In genomic region chr8:13676701-13677412, GRCm38 (mm10) we compare ENCODE assay signal across 8 mouse cellular contexts. TPM values are rescaled to one million over a fixed set of nuclear protein-coding genes. Genes with fewer than 3 reads are reported as not detected.
DNase-seq lines count a peak whose midpoint lies in the region; ATAC-seq and TF ChIP-seq lines count a peak whose summit lies in the region.

No protein-coding gene starts in this region.

- DNase-seq in brain, embryonic 14.5 days (ENCODE audit: low read depth) = peak; percentile 88
- DNase-seq in heart, postnatal 0 days (ENCODE audit: low spot score) = peak; percentile 62
- DNase-seq in kidney, postnatal 4 days = peak; percentile 71 to 80
- peak; percentile 69 for DNase-seq in liver, postnatal 0 days
- peak; percentile 73 for DNase-seq in telencephalon, adult 2 months (ENCODE audit: low read depth, low spot score)

- peaks cover 37% of the 10 kb centered on the region for H3K4me1 ChIP-seq in heart, postnatal 0 days (ENCODE audit: control insufficient read depth, insufficient read depth)
- peaks cover 38% of the 10 kb centered on the region for H3K4me1 ChIP-seq in liver, postnatal 0 days (ENCODE audit: insufficient read depth)
- peaks cover 27% of the 10 kb centered on the region for H3K4me1 ChIP-seq in neural tube, embryonic 12.5 days

- TF ChIP-seq EP300 in heart, postnatal 0 days (IDR thresholded peaks at IDR 0.05; ENCODE audit: low read depth) = peak; percentile 12
- TF ChIP-seq EP300 in liver, postnatal 0 days (IDR thresholded peaks at IDR 0.05; ENCODE audit: low read depth) = no peak

- 0% methylated on average over 42 of the region's 47 CpGs for WGBS in heart, postnatal 0 days
- under 1% methylated on average over 46 of the region's 47 CpGs for WGBS in liver, postnatal 0 days (ENCODE audit: insufficient replicate concordance)
- WGBS in neural tube, embryonic 12.5 days = under 1% methylated on average over 47 of the region's 47 CpGs

- peak overlapping the region; percentile 98 for H3K4me2 ChIP-seq in heart, postnatal 0 days (ENCODE audit: low read depth, low read length)
- peak overlapping the region; percentile 99 for H3K4me2 ChIP-seq in liver, postnatal 0 days (ENCODE audit: low read depth, low read length)
- H3K4me2 ChIP-seq in neural tube, embryonic 12.5 days (replicated peaks) = peak overlapping the region; percentile 76

- H3K9me3 ChIP-seq in heart, postnatal 0 days (replicated peaks; ENCODE audit: control insufficient read depth, low read length) = no peaks in the 10 kb centered on the region
- H3K9me3 ChIP-seq in liver, postnatal 0 days (ENCODE audit: low read length) = no peaks in the 10 kb centered on the region
- H3K9me3 ChIP-seq in neural tube, embryonic 12.5 days = no peaks in the 10 kb centered on the region

- H3K27ac ChIP-seq in heart, postnatal 0 days (ENCODE audit: low read depth) = peak overlapping the region; percentile 94
- H3K27ac ChIP-seq in liver, postnatal 0 days (ENCODE audit: low read depth) = peak overlapping the region; percentile 87
- H3K27ac ChIP-seq in neural tube, embryonic 12.5 days = peak overlapping the region; percentile 58; the same call in 1 of the 2 replicates

- H3K27me3 ChIP-seq in heart, postnatal 0 days (ENCODE audit: control insufficient read depth, insufficient read depth, low read length) = no peaks in the 10 kb centered on the region
- 0 out of 2 replicates have a peak, but pooled peaks cover 3% of the 10 kb centered on the region for H3K27me3 ChIP-seq in liver, postnatal 0 days (ENCODE audit: insufficient read depth, low read length)
- no peaks in the 10 kb centered on the region for H3K27me3 ChIP-seq in neural tube, embryonic 12.5 days (replicated peaks)

- H3K4me3 ChIP-seq in heart, postnatal 0 days (ENCODE audit: low read depth, low read length) = peak overlapping the region; percentile 93
- peak overlapping the region; percentile 79 for H3K4me3 ChIP-seq in liver, postnatal 0 days (ENCODE audit: low read depth, low read length)
- H3K4me3 ChIP-seq in neural tube, embryonic 12.5 days = peak overlapping the region; percentile 56

- H3K36me3 ChIP-seq in heart, postnatal 0 days (replicated peaks; ENCODE audit: control insufficient read depth, insufficient read depth, low read length) = no peaks in the 10 kb centered on the region
- H3K36me3 ChIP-seq in liver, postnatal 0 days (replicated peaks; ENCODE audit: insufficient read depth, low read length) = no peaks in the 10 kb centered on the region
- H3K36me3 ChIP-seq in neural tube, embryonic 12.5 days = no peaks in the 10 kb centered on the region

- TF ChIP-seq POLR2A in brain, embryonic 14.5 days (IDR thresholded peaks at IDR 0.05; ENCODE audit: borderline replicate concordance, extremely low read depth, insufficient read depth, insufficient read length, poor library complexity, severe bottlenecking) = no peak

- H3K9ac ChIP-seq in heart, postnatal 0 days (replicated peaks; ENCODE audit: low read depth, low read length) = peak overlapping the region; percentile 84
- H3K9ac ChIP-seq in liver, postnatal 0 days (replicated peaks) = peak overlapping the region; percentile 80
- H3K9ac ChIP-seq in neural tube, embryonic 12.5 days = peak overlapping the region; percentile 63

- TF ChIP-seq CTCF in brain, embryonic 14.5 days (IDR thresholded peaks at IDR 0.05; ENCODE audit: borderline replicate concordance, extremely low read depth, insufficient read depth, insufficient read length) = no peak
- peak; percentile 27 for TF ChIP-seq CTCF in heart, postnatal 0 days (IDR thresholded peaks at IDR 0.05; ENCODE audit: low read depth)
- peak; percentile 37 for TF ChIP-seq CTCF in liver, postnatal 0 days (IDR thresholded peaks at IDR 0.05; ENCODE audit: low read depth)

- peak; percentile 21 for ATAC-seq in CD4-positive, CD25-positive, alpha-beta regulatory T cell, adult 4 months
- ATAC-seq in erythroid progenitor cell, adult 5-6 weeks (replicated peaks; ENCODE audit: low FRiP score, poor library complexity, severe bottlenecking) = 0 out of 2 replicates have a peak, but pooled peaks have one; percentile 3
- ATAC-seq in heart, postnatal 0 days (ENCODE audit: insufficient read depth, low read depth) = peak; percentile 52
- ATAC-seq in liver, postnatal 0 days = peak; percentile 52
- ATAC-seq in neural tube, embryonic 12.5 days (ENCODE audit: low FRiP score, low read depth) = peak; percentile 74

RNA-seq across cellular contexts. Expression of gene Rasa3, which starts 0.5 kb away (rescaled TPM):
- 100 to 1,000 TPM in 1 of 2 experiments, 10 to 100 TPM in 1; 77.3 to 195 TPM for polyA plus RNA-seq in CD4-positive, CD25-positive, alpha-beta regulatory T cell, adult 4 months (2017; shearing (Covaris generic))
- polyA plus RNA-seq in brain, embryonic 14.5 days (2012; rRNA removed) = 25.2 and 33.3 TPM in 2 replicates
- 6.5 and 9.6 TPM in 2 replicates for total RNA-seq in erythroid progenitor cell, adult 5-6 weeks (2015; ENCODE audit: low replicate concordance)
- total RNA-seq in erythroid progenitor cell, adult 5-6 weeks (2017; ENCODE audit: low replicate concordance) = 12.2 and 13.4 TPM in 2 replicates
- 27.7 and 29.9 TPM in 2 replicates for total RNA-seq in heart, postnatal 0 days (2014; rRNA removed; ENCODE audit: low replicate concordance)
- polyA plus RNA-seq in heart, postnatal 0 days (2015; fragmentation: Nextera tagmentation; extraction: Ambion mirVana) = 11.8 and 13.2 TPM in 2 replicates
- polyA plus RNA-seq in liver, postnatal 0 days (2015; fragmentation: Nextera tagmentation; extraction: Ambion mirVana) = 9.9 and 11.4 TPM in 2 replicates
- polyA plus RNA-seq in neural tube, embryonic 12.5 days (2016; fragmentation: Nextera tagmentation; extraction: Ambion mirVana) = 29.1 and 30.4 TPM in 2 replicates

RNA-seq across cellular contexts. Expression of gene Cfap97d2, which starts 28.8 kb away (rescaled TPM):
- not detected for polyA plus RNA-seq in CD4-positive, CD25-positive, alpha-beta regulatory T cell, adult 4 months (2017; shearing (Covaris generic))
- polyA plus RNA-seq in brain, embryonic 14.5 days (2012; rRNA removed) = 1.8 and 2.0 TPM in 2 replicates
- not detected in 2 replicates for total RNA-seq in erythroid progenitor cell, adult 5-6 weeks (2015; ENCODE audit: low replicate concordance)
- not detected in 2 replicates for total RNA-seq in erythroid progenitor cell, adult 5-6 weeks (2017; ENCODE audit: low replicate concordance)
- not detected in 2 replicates for total RNA-seq in heart, postnatal 0 days (2014; rRNA removed; ENCODE audit: low replicate concordance)
- polyA plus RNA-seq in heart, postnatal 0 days (2015; fragmentation: Nextera tagmentation; extraction: Ambion mirVana) = 0.10 TPM in 1 of 2 replicates, not detected in the other
- not detected in 2 replicates for polyA plus RNA-seq in liver, postnatal 0 days (2015; fragmentation: Nextera tagmentation; extraction: Ambion mirVana)
- polyA plus RNA-seq in neural tube, embryonic 12.5 days (2016; fragmentation: Nextera tagmentation; extraction: Ambion mirVana) = 0.92 and 1.2 TPM in 2 replicates

Comparison
In these comparisons a context has a peak if more than half of its experiments do, and no peak if none do; other contexts are left out.
1. Peak in every context shown above with its lines: DNase-seq, ATAC-seq, H3K4me3 ChIP-seq and H3K27ac ChIP-seq.
2. ATAC-seq: peak in every context shown above with its lines; median percentile 74 in neural tube, embryonic 12.5 days; 52 in heart, postnatal 0 days; 52 in liver, postnatal 0 days; 21 in CD4-positive, CD25-positive, alpha-beta regulatory T cell, adult 4 months; 3 in erythroid progenitor cell, adult 5-6 weeks.